In genomic region chr8:88325795-88326194, GRCm38 (mm10) we compare ENCODE assay signal across 23 mouse cellular contexts. TPM values are rescaled to one million over a fixed set of nuclear protein-coding genes. Genes with fewer than 3 reads are reported as not detected.
DNase-seq lines count a peak whose midpoint lies in the region; ATAC-seq and TF ChIP-seq lines count a peak whose summit lies in the region.
"Had no signal": no experiment of that assay in that cellular context is flagged by ENCODE, and none has a peak within 500 bp of the region (broad histone marks: within the 10 kb centered on the region; RNA-seq: fewer than 3 reads in every experiment).

No protein-coding gene starts in this region.

- H3K4me1 ChIP-seq in intestine, embryonic 16.5 days (ENCODE audit: control insufficient read depth, insufficient read depth, low read length), result no peaks in the 10 kb centered on the region
- H3K4me1 ChIP-seq in intestine, postnatal 0 days (replicated peaks; ENCODE audit: control insufficient read depth, insufficient read depth, low read length), result no peaks in the 10 kb centered on the region
- H3K4me1 ChIP-seq in lung, embryonic 16.5 days (replicated peaks; ENCODE audit: control insufficient read depth, insufficient read depth, low read length), result peaks cover 17% of the 10 kb centered on the region
- H3K4me1 ChIP-seq: forebrain, embryonic 13.5 days had no signal

- no peak overlapping the region for H3K4me3 ChIP-seq in intestine, embryonic 16.5 days (ENCODE audit: low read length)
- H3K4me3 ChIP-seq in intestine, postnatal 0 days (ENCODE audit: low read depth, low read length), result no peak overlapping the region
- no peak overlapping the region for H3K4me3 ChIP-seq in lung, embryonic 16.5 days (ENCODE audit: low read length)
- no peak overlapping the region for H3K4me3 ChIP-seq in myocyte
- H3K4me3 ChIP-seq: embryonic facial prominence, embryonic 10.5 days; embryonic facial prominence, embryonic 12.5 days; forebrain, embryonic 13.5 days had no signal

- WGBS in intestine, embryonic 16.5 days, result 82% methylated on average over 5 of the region's 5 CpGs
- WGBS in intestine, postnatal 0 days, result 90% methylated on average over 5 of the region's 5 CpGs
- 74% methylated on average over 5 of the region's 5 CpGs for WGBS in lung, embryonic 16.5 days

- H3K4me2 ChIP-seq in intestine, embryonic 16.5 days (ENCODE audit: low read depth, low read length), result no peak overlapping the region
- H3K4me2 ChIP-seq in intestine, postnatal 0 days (replicated peaks; ENCODE audit: low read depth), result no peak overlapping the region
- no peak overlapping the region for H3K4me2 ChIP-seq in lung, embryonic 16.5 days (ENCODE audit: low read depth, low read length)
- no peak overlapping the region for H3K4me2 ChIP-seq in myocyte (ENCODE audit: low read depth)
- H3K4me2 ChIP-seq: embryonic facial prominence, embryonic 12.5 days; forebrain, embryonic 13.5 days had no signal

- no peaks in the 10 kb centered on the region for H3K79me2 ChIP-seq in myocyte (ENCODE audit: control insufficient read depth, insufficient read depth)

- peak; percentile 34 for TF ChIP-seq POLR2A in myocyte (IDR thresholded peaks at IDR 0.05; ENCODE audit: insufficient read length, low read depth)

- no peak overlapping the region for H3K9ac ChIP-seq in intestine, embryonic 16.5 days (ENCODE audit: low read depth, low read length)
- H3K9ac ChIP-seq in intestine, postnatal 0 days (ENCODE audit: low read depth, low read length), result no peak overlapping the region
- H3K9ac ChIP-seq in lung, embryonic 16.5 days (ENCODE audit: low read length), result no peak overlapping the region
- H3K9ac ChIP-seq: embryonic facial prominence, embryonic 12.5 days; forebrain, embryonic 13.5 days had no signal

- no peaks in the 10 kb centered on the region for H3K27me3 ChIP-seq in intestine, embryonic 16.5 days (replicated peaks; ENCODE audit: control insufficient read depth, insufficient read depth, low read length)
- H3K27me3 ChIP-seq in intestine, postnatal 0 days (replicated peaks; ENCODE audit: control insufficient read depth, insufficient read depth, low read length), result no peaks in the 10 kb centered on the region
- no peaks in the 10 kb centered on the region for H3K27me3 ChIP-seq in lung, embryonic 16.5 days (ENCODE audit: control insufficient read depth, insufficient read depth, low read depth, low read length)
- no peaks in the 10 kb centered on the region for H3K27me3 ChIP-seq in myocyte (ENCODE audit: control insufficient read depth, insufficient read depth, insufficient read length)
- H3K27me3 ChIP-seq: CH12.LX; embryonic facial prominence, embryonic 12.5 days; forebrain, embryonic 13.5 days; Patski had no signal

- ATAC-seq in intestine, embryonic 16.5 days, result 0 out of 2 replicates have a peak, but pooled peaks have one; percentile 8
- no peak for ATAC-seq in intestine, postnatal 0 days
- 0 out of 2 replicates have a peak, but pooled peaks have one; percentile 11 for ATAC-seq in lung, embryonic 16.5 days (ENCODE audit: low read depth)
- ATAC-seq: activated CD4-positive, CD25-positive, alpha-beta regulatory T cell, adult 4 months; CD4-positive, CD25-positive, alpha-beta regulatory T cell, adult 4 months; forebrain, embryonic 13.5 days; Patski had no signal

- H3ac ChIP-seq in myocyte (ENCODE audit: control insufficient read depth, insufficient read length), result no peak overlapping the region

- H3K9me3 ChIP-seq in intestine, embryonic 16.5 days (ENCODE audit: control insufficient read depth, low read length), result no peaks in the 10 kb centered on the region
- no peaks in the 10 kb centered on the region for H3K9me3 ChIP-seq in intestine, postnatal 0 days (ENCODE audit: control insufficient read depth)
- H3K9me3 ChIP-seq in lung, embryonic 16.5 days (ENCODE audit: control insufficient read depth, low read length), result no peaks in the 10 kb centered on the region
- H3K9me3 ChIP-seq: embryonic facial prominence, embryonic 10.5 days; embryonic facial prominence, embryonic 12.5 days; forebrain, embryonic 13.5 days; G1E had no signal

- no peak for TF ChIP-seq CTCF in intestine, postnatal 0 days (IDR thresholded peaks at IDR 0.05; ENCODE audit: low read depth)

- H3K36me3 ChIP-seq in intestine, embryonic 16.5 days (ENCODE audit: control insufficient read depth, insufficient read depth, low read length), result 0 out of 2 replicates have a peak, but pooled peaks cover 2% of the 10 kb centered on the region
- H3K36me3 ChIP-seq in intestine, postnatal 0 days (ENCODE audit: control insufficient read depth, insufficient read depth), result peaks cover 31% of the 10 kb centered on the region
- H3K36me3 ChIP-seq in lung, embryonic 16.5 days (ENCODE audit: control insufficient read depth, insufficient read depth, low read length), result peaks cover 24% of the 10 kb centered on the region
- peaks cover 65% of the 10 kb centered on the region for H3K36me3 ChIP-seq in myocyte (ENCODE audit: control insufficient read depth, insufficient read depth)

- peak; percentile 82 for DNase-seq in heart, adult 11 months
- no peak for DNase-seq in heart, adult 18-20 months
- DNase-seq in lung, postnatal 4 days, result no peak
- DNase-seq: adrenal gland, adult 8-10 months; adrenal gland, postnatal 14 days; B cell, adult 2 months; cerebellum, adult 11-12 months; cerebellum, adult 2 months; cerebellum, adult 9-10 months; cerebellum, postnatal 10 days; cerebellum, postnatal 25 days had no signal

- H3K27ac ChIP-seq in intestine, embryonic 16.5 days (ENCODE audit: low read length), result no peak overlapping the region
- H3K27ac ChIP-seq in intestine, postnatal 0 days (ENCODE audit: low read depth, low read length), result no peak overlapping the region
- H3K27ac ChIP-seq in lung, embryonic 16.5 days (ENCODE audit: low read length), result no peak overlapping the region; the same call in 1 of the 2 replicates
- H3K27ac ChIP-seq: embryonic facial prominence, embryonic 10.5 days; embryonic facial prominence, embryonic 12.5 days; forebrain, embryonic 13.5 days had no signal

TF ChIP-seq in myocyte, 11 proteins besides CTCF, POLR2A, EP300 and RAD21:
- TF ChIP-seq POLR2AphosphoS2 (IDR thresholded peaks at IDR 0.05; ENCODE audit: insufficient read length, low read depth) (peak; percentile 72), MYOD1 (IDR thresholded peaks at IDR 0.05; ENCODE audit: control insufficient read depth in 1 of 3, insufficient read length in 2 of 3, low read depth in 2 of 3) (no peak), MAX (IDR thresholded peaks at IDR 0.05; ENCODE audit: low read depth) (no peak), USF1 (IDR thresholded peaks at IDR 0.05; ENCODE audit: low read depth) (no peak), MYOG (IDR thresholded peaks at IDR 0.05; ENCODE audit: control insufficient read depth in 1 of 3, insufficient read depth in 1 of 3, insufficient read length in 2 of 3, low read depth in 2 of 3) (no peak)

RNA-seq across cellular contexts. Expression of gene Brd7, which starts 36.2 kb away (rescaled TPM):
- total RNA-seq in heart, adult 18-20 months (2021), result 10 to 100 TPM; 70.0 to 74.0 TPM
- 32.9 and 38.8 TPM in 2 replicates for polyA plus RNA-seq in intestine, embryonic 16.5 days (2015; fragmentation: Nextera tagmentation; extraction: Ambion mirVana)
- 48.6 and 51.3 TPM in 2 replicates for polyA plus RNA-seq in intestine, postnatal 0 days (2015; fragmentation: Nextera tagmentation; extraction: Ambion mirVana)
- polyA plus RNA-seq in lung, embryonic 16.5 days (2015; fragmentation: Nextera tagmentation; extraction: Ambion mirVana), result 56.0 and 70.7 TPM in 2 replicates
- 52.7 TPM for polyA plus RNA-seq in myocyte (2012; fragmentation: generic; extraction: Trizol)

RNA-seq across cellular contexts. Expression of gene Adcy7, which starts 53.6 kb away (rescaled TPM):
- 1 to 10 TPM; 4.6 to 6.4 TPM for total RNA-seq in heart, adult 18-20 months (2021)
- polyA plus RNA-seq in intestine, embryonic 16.5 days (2015; fragmentation: Nextera tagmentation; extraction: Ambion mirVana), result 2.7 and 2.9 TPM in 2 replicates
- polyA plus RNA-seq in intestine, postnatal 0 days (2015; fragmentation: Nextera tagmentation; extraction: Ambion mirVana), result 2.3 and 3.4 TPM in 2 replicates
- polyA plus RNA-seq in lung, embryonic 16.5 days (2015; fragmentation: Nextera tagmentation; extraction: Ambion mirVana), result 13.4 and 15.0 TPM in 2 replicates
- 72.3 TPM for polyA plus RNA-seq in myocyte (2012; fragmentation: generic; extraction: Trizol)
